Mouse (Mus musculus) midbrain, embryonic 15.5 days (tissue): ENCODE data around the gene Dnajc13. TPM values are rescaled to one million over a fixed set of nuclear protein-coding genes. Genes with fewer than 3 reads are reported as not detected.

ENCODE experiments used
- ATAC-seq: fragments of 200-750 bp; cut with Nextera tagmentation; replicated peaks from 2 replicates; pipeline ENCODE4 v1.8.0; 2017; ENCODE audit warnings: moderate TSS enrichment
- H3K27ac ChIP-seq: fragments of 300-500 bp; sonication (generic); 2 replicates; pipeline ENCODE4 v1.5.1; 2015; ENCODE audit warnings: mild to moderate bottlenecking, inconsistent platforms
- H3K27me3 ChIP-seq: fragments of 300-500 bp; sonication (generic); replicated peaks from 2 replicates; pipeline ENCODE4 v1.6.1; 2015; ENCODE audit warnings: inconsistent platforms
- H3K36me3 ChIP-seq: fragments of 300-500 bp; sonication (generic); replicated peaks from 2 replicates; pipeline ENCODE4 v1.6.1; 2015; ENCODE audit warnings: inconsistent platforms
- H3K4me1 ChIP-seq: fragments of 300-500 bp; sonication (generic); 2 replicates; pipeline ENCODE4 v1.6.1; 2015; ENCODE audit warnings: inconsistent platforms
- H3K4me2 ChIP-seq: fragments of 300-500 bp; sonication (generic); 2 replicates; pipeline ENCODE4 v1.6.1; 2015; ENCODE audit warnings: inconsistent platforms, mild to moderate bottlenecking, moderate library complexity
- H3K4me3 ChIP-seq: fragments of 300-500 bp; sonication (generic); 2 replicates; pipeline ENCODE4 v1.5.1; 2015; ENCODE audit warnings: mild to moderate bottlenecking, inconsistent platforms
- H3K9ac ChIP-seq: fragments of 300-500 bp; sonication (generic); 2 replicates; pipeline ENCODE4 v1.6.1; 2015; ENCODE audit warnings: mild to moderate bottlenecking, inconsistent platforms
- H3K9me3 ChIP-seq: fragments of 300-500 bp; sonication (generic); 2 replicates; pipeline ENCODE4 v1.6.1; 2016; ENCODE audit warnings: inconsistent platforms
- WGBS: fragments of 180-500 bp; shearing (Covaris S2); methylation state at CpG from one replicate; pipeline ENCODE4 v1.1.7; 2015; ENCODE audit warnings: mixed read lengths; 5-methylcytosine and 5-hydroxymethylcytosine counted together
- polyA plus RNA-seq: library from polyadenylated mRNA; unstranded; fragments of >200 nt; fragmentation: Nextera tagmentation; extraction: Ambion mirVana; gene quantifications from 2 replicates; pipeline ENCODE4 v1.2.1, GENCODE M21; 2015

Dnajc13 gene
- polyA plus RNA-seq, 1 experiment from 2014 or later, result 20.5 TPM

- H3K4me1 ChIP-seq, result peaks cover 4% of the 10 kb centered on the region; the same call in 1 of the 2 replicates
- H3K4me2 ChIP-seq, result no peak overlapping the region
- no peak overlapping the region for H3K9ac ChIP-seq
- WGBS, result 90% methylated on average over 8 of the region's 8 CpGs
- no peak for ATAC-seq
- no peak overlapping the region for H3K4me3 ChIP-seq
- H3K27ac ChIP-seq, result no peak overlapping the region
- H3K36me3 ChIP-seq, result no peaks in the 10 kb centered on the region
- H3K27me3 ChIP-seq, result no peaks in the 10 kb centered on the region
- no peaks in the 10 kb centered on the region for H3K9me3 ChIP-seq
These were observed 11.6 kb downstream of the Dnajc13 start for GRCm38 (mm10) chr9:104251111-104251510.

GRCm38 (mm10) chr9:104247307-104247987 is 15.3 kb downstream of the Dnajc13 start:
- H3K4me3 ChIP-seq, result no peak overlapping the region

GRCm38 (mm10) chr9:104243799-104244466 is 18.8 kb downstream of the Dnajc13 start:
- no peaks in the 10 kb centered on the region for H3K27me3 ChIP-seq
- no peak overlapping the region for H3K4me2 ChIP-seq
- ATAC-seq, result no peak
- H3K4me1 ChIP-seq, result no peaks in the 10 kb centered on the region
- 80% methylated on average over 9 of the region's 9 CpGs for WGBS
- H3K9ac ChIP-seq, result no peak overlapping the region
- no peak overlapping the region for H3K4me3 ChIP-seq
- H3K36me3 ChIP-seq, result no peaks in the 10 kb centered on the region
- no peaks in the 10 kb centered on the region for H3K9me3 ChIP-seq
- H3K27ac ChIP-seq, result no peak overlapping the region

More at GRCm38 (mm10) chr9:104247307-104247987, 15.3 kb downstream of the Dnajc13 start:
- Histone ChIP-seq H3K27me3 (no peaks in the 10 kb centered on the region), H3K27ac (no peak overlapping the region), H3K36me3 (no peaks in the 10 kb centered on the region), H3K9me3 (no peaks in the 10 kb centered on the region), H3K9ac (no peak overlapping the region), H3K4me1 (no peaks in the 10 kb centered on the region), H3K4me2 (no peak overlapping the region)
- WGBS, result 92% methylated on average over 6 of the region's 6 CpGs
- ATAC-seq, result no peak

GRCm38 (mm10) chr9:104240146-104240545 is 22.6 kb downstream of the Dnajc13 start:
- H3K4me2 ChIP-seq, result no peak overlapping the region
- no peaks in the 10 kb centered on the region for H3K4me1 ChIP-seq
- 93% methylated on average over 7 of the region's 7 CpGs for WGBS
- no peaks in the 10 kb centered on the region for H3K27me3 ChIP-seq
- 0 out of 2 replicates have a peak, but pooled peaks cover 7% of the 10 kb centered on the region for H3K36me3 ChIP-seq
- ATAC-seq, result no peak
- H3K9ac ChIP-seq, result no peak overlapping the region
- no peak overlapping the region for H3K27ac ChIP-seq
- no peak overlapping the region for H3K4me3 ChIP-seq
- H3K9me3 ChIP-seq, result no peaks in the 10 kb centered on the region

- ATAC-seq, result no peak
- 90% methylated on average over 8 of the region's 8 CpGs for WGBS
- Histone ChIP-seq H3K27me3 (no peaks in the 10 kb centered on the region), H3K36me3 (0 out of 2 replicates have a peak, but pooled peaks cover 10% of the 10 kb centered on the region), H3K4me3 (no peak overlapping the region), H3K9me3 (no peaks in the 10 kb centered on the region), H3K9ac (no peak overlapping the region), H3K4me2 (no peak overlapping the region), H3K4me1 (no peaks in the 10 kb centered on the region), H3K27ac (no peak overlapping the region)
These were observed 23.7 kb downstream of the Dnajc13 start for GRCm38 (mm10) chr9:104239076-104239475.

GRCm38 (mm10) chr9:104236256-104236930 is 26.3 kb downstream of the Dnajc13 start:
- Histone ChIP-seq H3K4me2 (no peak overlapping the region), H3K36me3 (peaks cover 21% of the 10 kb centered on the region; the same call in 1 of the 2 replicates), H3K9me3 (no peaks in the 10 kb centered on the region), H3K27ac (no peak overlapping the region), H3K9ac (no peak overlapping the region), H3K4me3 (no peak overlapping the region), H3K4me1 (no peaks in the 10 kb centered on the region), H3K27me3 (no peaks in the 10 kb centered on the region)
- ATAC-seq, result no peak
- 92% methylated on average over 11 of the region's 11 CpGs for WGBS

GRCm38 (mm10) chr9:104235751-104236150 is 27.0 kb downstream of the Dnajc13 start:
- no peak overlapping the region for H3K4me3 ChIP-seq
- no peak overlapping the region for H3K27ac ChIP-seq
- H3K9ac ChIP-seq, result no peak overlapping the region
- no peaks in the 10 kb centered on the region for H3K4me1 ChIP-seq
- WGBS, result 52% methylated on average over 5 of the region's 5 CpGs
- H3K27me3 ChIP-seq, result no peaks in the 10 kb centered on the region
- H3K9me3 ChIP-seq, result no peaks in the 10 kb centered on the region
- peaks cover 21% of the 10 kb centered on the region; the same call in 1 of the 2 replicates for H3K36me3 ChIP-seq
- ATAC-seq, result no peak
- H3K4me2 ChIP-seq, result no peak overlapping the region

GRCm38 (mm10) chr9:104233815-104234214 is 28.9 kb downstream of the Dnajc13 start:
- Histone ChIP-seq H3K36me3 (peaks cover 35% of the 10 kb centered on the region), H3K4me3 (no peak overlapping the region), H3K9me3 (no peaks in the 10 kb centered on the region), H3K4me1 (no peaks in the 10 kb centered on the region), H3K27ac (no peak overlapping the region), H3K9ac (no peak overlapping the region), H3K4me2 (no peak overlapping the region), H3K27me3 (no peaks in the 10 kb centered on the region)
- no peak for ATAC-seq
- 91% methylated on average over 1 of the region's 1 CpGs for WGBS

GRCm38 (mm10) chr9:104233060-104233459 is 29.7 kb downstream of the Dnajc13 start:
- Histone ChIP-seq H3K4me2 (no peak overlapping the region), H3K4me3 (no peak overlapping the region), H3K9ac (no peak overlapping the region), H3K4me1 (no peaks in the 10 kb centered on the region), H3K9me3 (no peaks in the 10 kb centered on the region), H3K27ac (no peak overlapping the region), H3K36me3 (peaks cover 43% of the 10 kb centered on the region), H3K27me3 (no peaks in the 10 kb centered on the region)
- WGBS, result 96% methylated on average over 5 of the region's 5 CpGs
- ATAC-seq, result no peak

GRCm38 (mm10) chr9:104232004-104232403 is 30.7 kb downstream of the Dnajc13 start:
- H3K9ac ChIP-seq, result no peak overlapping the region
- no peaks in the 10 kb centered on the region for H3K9me3 ChIP-seq
- no peak overlapping the region for H3K27ac ChIP-seq
- ATAC-seq, result no peak
- no peaks in the 10 kb centered on the region for H3K27me3 ChIP-seq
- no peak overlapping the region for H3K4me3 ChIP-seq
- H3K4me2 ChIP-seq, result no peak overlapping the region
- peaks cover 39% of the 10 kb centered on the region for H3K36me3 ChIP-seq
- H3K4me1 ChIP-seq, result no peaks in the 10 kb centered on the region
- WGBS, result 89% methylated on average over 3 of the region's 3 CpGs

GRCm38 (mm10) chr9:104211402-104211801 is 51.3 kb downstream of the Dnajc13 start:
- Histone ChIP-seq H3K9me3 (no peaks in the 10 kb centered on the region), H3K36me3 (peaks cover 34% of the 10 kb centered on the region), H3K4me3 (no peak overlapping the region), H3K27me3 (no peaks in the 10 kb centered on the region), H3K4me1 (no peaks in the 10 kb centered on the region), H3K9ac (no peak overlapping the region), H3K4me2 (no peak overlapping the region), H3K27ac (no peak overlapping the region)
- no peak for ATAC-seq
- WGBS, result 89% methylated on average over 3 of the region's 3 CpGs

GRCm38 (mm10) chr9:104203851-104204250 is 58.9 kb downstream of the Dnajc13 start:
- Histone ChIP-seq H3K36me3 (peaks cover 45% of the 10 kb centered on the region), H3K4me2 (no peak overlapping the region), H3K4me1 (no peaks in the 10 kb centered on the region), H3K27me3 (no peaks in the 10 kb centered on the region), H3K4me3 (no peak overlapping the region), H3K9me3 (no peaks in the 10 kb centered on the region), H3K9ac (no peak overlapping the region), H3K27ac (no peak overlapping the region)
- 77% methylated on average over 3 of the region's 3 CpGs for WGBS
- no peak for ATAC-seq
